Mouse (Mus musculus) gastrocnemius, postnatal 25 days (tissue): Measurements from ENCODE around the gene Arfip1. TPM values are rescaled to one million over a fixed set of nuclear protein-coding genes. Genes with fewer than 3 reads are reported as not detected.
A peak's percentile ranks its signal among the peaks of the same experiment; 100 is the strongest.

ENCODE experiments used
- DNase-seq: peaks from one replicate; pipeline ENCODE4 v3.0.0; 2022
- total RNA-seq, 2 experiments: library from RNA; stranded (reverse); gene quantifications; 1 replicate in 1 of 2; 2 replicates in 1 of 2; pipeline ENCODE4 v1.2.3; 2021

The Arfip1 gene
- total RNA-seq, 2 experiments from 2014 or later, result 9.1 to 10.8 TPM

GRCm38 (mm10) chr3:84488716-84489115 is 93.7 kb downstream of the Arfip1 start:
- DNase-seq, result no peak

- DNase-seq, result no peak
These were observed 97.5 kb downstream of the Arfip1 start for GRCm38 (mm10) chr3:84484891-84485290.

GRCm38 (mm10) chr3:84484333-84484732 is 98.1 kb downstream of the Arfip1 start:
- no peak for DNase-seq

GRCm38 (mm10) chr3:84482121-84482520 is 100.3 kb downstream of the Arfip1 start:
- no peak for DNase-seq

GRCm38 (mm10) chr3:84481104-84481503 is 101.3 kb downstream of the Arfip1 start:
- DNase-seq, result no peak

GRCm38 (mm10) chr3:84480006-84480897 is 102.2 kb downstream of the Arfip1 start, which contains the start of gene Fhdc1:
Gene Fhdc1 (minus strand): TSS chr3:84480429.
- DNase-seq, result no peak

GRCm38 (mm10) chr3:84479293-84480005 is 103.0 kb downstream of the Arfip1 start:
- DNase-seq, result peak; percentile 27

- no peak for DNase-seq
These were observed 103.5 kb downstream of the Arfip1 start for GRCm38 (mm10) chr3:84478896-84479292.

GRCm38 (mm10) chr3:84478195-84478594 is 104.2 kb downstream of the Arfip1 start:
- DNase-seq, result no peak

GRCm38 (mm10) chr3:84477498-84477897 is 104.9 kb downstream of the Arfip1 start:
- no peak for DNase-seq

GRCm38 (mm10) chr3:84474981-84475775 is 107.2 kb downstream of the Arfip1 start:
- no peak for DNase-seq

- DNase-seq, result no peak
These were observed 108.0 kb downstream of the Arfip1 start for GRCm38 (mm10) chr3:84474398-84474797.

- DNase-seq, result no peak
These were observed 109.5 kb downstream of the Arfip1 start for GRCm38 (mm10) chr3:84472955-84473354.

- DNase-seq, result no peak
These were observed 109.9 kb downstream of the Arfip1 start for GRCm38 (mm10) chr3:84472527-84472926.

GRCm38 (mm10) chr3:84471146-84471545 is 111.3 kb downstream of the Arfip1 start:
- no peak for DNase-seq

- DNase-seq, result no peak
These were observed 114.3 kb downstream of the Arfip1 start for GRCm38 (mm10) chr3:84468111-84468453.

- no peak for DNase-seq
These were observed 114.9 kb downstream of the Arfip1 start for GRCm38 (mm10) chr3:84467419-84468110.

- DNase-seq, result no peak
These were observed 116.5 kb downstream of the Arfip1 start for GRCm38 (mm10) chr3:84465822-84466500.

GRCm38 (mm10) chr3:84461687-84462086 is 120.7 kb downstream of the Arfip1 start:
- DNase-seq, result no peak

- no peak for DNase-seq
These were observed 121.5 kb downstream of the Arfip1 start for GRCm38 (mm10) chr3:84460952-84461351.

GRCm38 (mm10) chr3:84460499-84460898 is 121.9 kb downstream of the Arfip1 start:
- DNase-seq, result no peak
